7 mouse cellular contexts compared by ENCODE assay signal in genomic region chr6:8950611-8951325, GRCm38 (mm10). TPM values are rescaled to one million over a fixed set of nuclear protein-coding genes. Genes with fewer than 3 reads are reported as not detected.
A peak's percentile ranks its signal among the peaks of the same experiment; 100 is the strongest.
DNase-seq lines count a peak whose midpoint lies in the region; ATAC-seq and TF ChIP-seq lines count a peak whose summit lies in the region.

No protein-coding gene starts in this region.

- H3K27me3 ChIP-seq in lung, embryonic 15.5 days = peaks cover 89% of the 10 kb centered on the region
- peaks cover 88% of the 10 kb centered on the region for H3K27me3 ChIP-seq in forebrain, embryonic 13.5 days
- H3K27me3 ChIP-seq in limb, embryonic 14.5 days (ENCODE audit: control insufficient read depth, insufficient read depth, low read length) = peaks cover 86% of the 10 kb centered on the region
- peaks cover 68% of the 10 kb centered on the region for H3K27me3 ChIP-seq in stomach, embryonic 14.5 days (ENCODE audit: control insufficient read depth, insufficient read depth, low read length)

- no peaks in the 10 kb centered on the region for H3K4me1 ChIP-seq in lung, embryonic 15.5 days
- peaks cover 50% of the 10 kb centered on the region for H3K4me1 ChIP-seq in forebrain, embryonic 13.5 days
- H3K4me1 ChIP-seq in limb, embryonic 14.5 days (ENCODE audit: control insufficient read depth, insufficient read depth, low read length) = peaks cover 11% of the 10 kb centered on the region; the same call in 1 of the 2 replicates
- H3K4me1 ChIP-seq in stomach, embryonic 14.5 days (ENCODE audit: control insufficient read depth, insufficient read depth, low read length) = no peaks in the 10 kb centered on the region

- H3K9me3 ChIP-seq in lung, embryonic 15.5 days = no peaks in the 10 kb centered on the region
- no peaks in the 10 kb centered on the region for H3K9me3 ChIP-seq in forebrain, embryonic 13.5 days (replicated peaks)
- H3K9me3 ChIP-seq in limb, embryonic 14.5 days (ENCODE audit: control insufficient read depth, low read length) = no peaks in the 10 kb centered on the region
- H3K9me3 ChIP-seq in stomach, embryonic 14.5 days (ENCODE audit: control insufficient read depth, low read depth, low read length) = no peaks in the 10 kb centered on the region

- no peak for ATAC-seq in lung, embryonic 15.5 days (ENCODE audit: borderline replicate concordance, extremely low read depth, low FRiP score, low TSS enrichment)
- 0 out of 2 replicates have a peak, but pooled peaks have one; percentile 1 for ATAC-seq in forebrain, embryonic 13.5 days
- no peak for ATAC-seq in limb, embryonic 14.5 days (ENCODE audit: low FRiP score, low read depth)
- ATAC-seq in stomach, embryonic 14.5 days (ENCODE audit: insufficient number of reproducible peaks, insufficient read depth, low FRiP score, low read depth) = no peak
- no peak for ATAC-seq in erythroblast, adult 5-6 weeks (replicated peaks; ENCODE audit: low FRiP score, poor library complexity, severe bottlenecking)

- DNase-seq in lung, postnatal 36 days = no peak
- no peak for DNase-seq in limb, embryonic 14.5 days (ENCODE audit: low spot score)
- DNase-seq in MN1 (ENCODE audit: low spot score) = no peak

- no peaks in the 10 kb centered on the region for H3K36me3 ChIP-seq in lung, embryonic 15.5 days
- no peaks in the 10 kb centered on the region for H3K36me3 ChIP-seq in forebrain, embryonic 13.5 days (ENCODE audit: poor library complexity, severe bottlenecking)
- H3K36me3 ChIP-seq in limb, embryonic 14.5 days (ENCODE audit: control insufficient read depth, insufficient read depth, low read length) = no peaks in the 10 kb centered on the region
- no peaks in the 10 kb centered on the region for H3K36me3 ChIP-seq in stomach, embryonic 14.5 days (ENCODE audit: control insufficient read depth, insufficient read depth, low read length)

- H3K4me3 ChIP-seq in lung, embryonic 15.5 days = peak overlapping the region; percentile 26
- peak overlapping the region; percentile 50 for H3K4me3 ChIP-seq in forebrain, embryonic 13.5 days
- H3K4me3 ChIP-seq in limb, embryonic 14.5 days (replicated peaks; ENCODE audit: low read length) = peak overlapping the region; percentile 33
- peak overlapping the region; percentile 19 for H3K4me3 ChIP-seq in stomach, embryonic 14.5 days (ENCODE audit: low read depth, low read length)

- H3K27ac ChIP-seq in lung, embryonic 15.5 days = no peak overlapping the region
- 0 out of 2 replicates have a peak overlapping the region, but pooled peaks have one; percentile 68 for H3K27ac ChIP-seq in forebrain, embryonic 13.5 days
- H3K27ac ChIP-seq in limb, embryonic 14.5 days (replicated peaks; ENCODE audit: low read depth, low read length) = no peak overlapping the region
- no peak overlapping the region for H3K27ac ChIP-seq in stomach, embryonic 14.5 days (ENCODE audit: low read length)

- no peak for TF ChIP-seq POLR2A in limb, embryonic 14.5 days (IDR thresholded peaks at IDR 0.05; ENCODE audit: borderline replicate concordance, extremely low read depth, insufficient read depth, insufficient read length)

- peak overlapping the region; percentile 47 for H3K4me2 ChIP-seq in lung, embryonic 15.5 days
- H3K4me2 ChIP-seq in forebrain, embryonic 13.5 days = peak overlapping the region; percentile 80
- peak overlapping the region; percentile 47 for H3K4me2 ChIP-seq in limb, embryonic 14.5 days (replicated peaks; ENCODE audit: low read depth, low read length, severe bottlenecking)
- H3K4me2 ChIP-seq in stomach, embryonic 14.5 days (replicated peaks; ENCODE audit: low read depth, low read length) = peak overlapping the region; percentile 49

- H3K9ac ChIP-seq in lung, embryonic 15.5 days = no peak overlapping the region
- H3K9ac ChIP-seq in forebrain, embryonic 13.5 days = peak overlapping the region; percentile 62
- no peak overlapping the region; the same call in 1 of the 2 replicates for H3K9ac ChIP-seq in limb, embryonic 14.5 days (ENCODE audit: low read depth, low read length, severe bottlenecking)
- no peak overlapping the region for H3K9ac ChIP-seq in stomach, embryonic 14.5 days (replicated peaks; ENCODE audit: low read depth, low read length)

- 2% methylated on average over 26 of the region's 26 CpGs for WGBS in lung, embryonic 15.5 days
- 1% methylated on average over 26 of the region's 26 CpGs for WGBS in forebrain, embryonic 13.5 days
- WGBS in limb, embryonic 14.5 days = 3% methylated on average over 26 of the region's 26 CpGs
- 2% methylated on average over 26 of the region's 26 CpGs for WGBS in stomach, embryonic 14.5 days

RNA-seq across cellular contexts. Expression of gene Nxph1, which starts 2.5 kb away (rescaled TPM):
- 0.11 and 0.17 TPM in 2 replicates for polyA plus RNA-seq in lung, embryonic 15.5 days (2015; fragmentation: Nextera tagmentation; extraction: Ambion mirVana)
- polyA plus RNA-seq in forebrain, embryonic 13.5 days (2015; fragmentation: Nextera tagmentation; extraction: Ambion mirVana) = 23.9 and 31.6 TPM in 2 replicates
- polyA plus RNA-seq in limb, embryonic 14.5 days (2012; rRNA removed) = 1.4 and 1.8 TPM in 2 replicates
- 1.7 and 2.0 TPM in 2 replicates for polyA plus RNA-seq in limb, embryonic 14.5 days (2014; fragmentation: Nextera tagmentation; extraction: Ambion mirVana)
- polyA plus RNA-seq in stomach, embryonic 14.5 days (2014; fragmentation: Nextera tagmentation; extraction: Ambion mirVana) = 0.42 and 0.82 TPM in 2 replicates
- not detected in 2 replicates for total RNA-seq in erythroblast, adult 5-6 weeks (2015; ENCODE audit: low replicate concordance)
- not detected in 2 replicates for total RNA-seq in erythroblast, adult 5-6 weeks (2017; ENCODE audit: low replicate concordance)
